Mouse (Mus musculus): ENCODE measurements around the gene Ssxb3. TPM values are rescaled to one million over a fixed set of nuclear protein-coding genes. Genes with fewer than 3 reads are reported as not detected.

Ssxb3 gene
- polyA plus RNA-seq (2012; rRNA removed) = not detected in 2 replicates

GRCm38 (mm10) chrX:8591716-8592115 is at the start of gene Ssxb3:
Gene Ssxb3, minus strand, starts transcription at chrX:8591816.

DNA sequence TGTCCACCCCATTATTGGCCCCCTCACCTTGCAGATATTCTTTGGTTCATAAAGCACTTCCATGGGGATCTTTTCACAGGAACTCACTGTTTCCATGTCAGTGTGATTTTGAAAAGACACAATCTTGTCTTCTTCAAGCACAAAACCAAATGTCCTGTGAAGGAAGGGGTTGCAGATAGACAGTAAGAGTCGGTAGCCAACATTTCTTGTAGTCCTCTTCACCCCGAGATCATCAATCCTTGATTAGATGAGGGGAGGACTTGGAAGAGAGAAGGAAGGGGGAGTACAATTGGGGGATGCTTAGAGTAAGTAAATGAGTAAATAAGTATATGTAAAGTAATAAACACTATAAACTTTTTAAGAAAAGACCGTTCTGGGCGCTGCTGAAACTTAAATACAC is 43.5 kb downstream of the Ssxb3 start, which contains the start of gene Ssxb6:
TSS of gene Ssxb6 (minus strand) at position 101 of the 400 bp plus-strand sequence.

Other genes starting within 250 kb of the Ssxb3 start
- not detected in 2 replicates for gene Ssxb9, start 224.8 kb downstream of the Ssxb3 start, polyA plus RNA-seq (2012; rRNA removed)
- not detected in 2 replicates for gene Ssxb1, start 178.5 kb downstream of the Ssxb3 start, polyA plus RNA-seq (2012; rRNA removed)
- gene Ssxb2, start 130.1 kb downstream of the Ssxb3 start, polyA plus RNA-seq (2012; rRNA removed) = not detected in 2 replicates
- not detected in 2 replicates for gene Gm14459, start 66.9 kb downstream of the Ssxb3 start, polyA plus RNA-seq (2012; rRNA removed)
- not detected in 2 replicates for gene Ssxb6, start 43.6 kb downstream of the Ssxb3 start, polyA plus RNA-seq (2012; rRNA removed)
- not detected in 2 replicates for gene Ssxb8, start 99.0 kb upstream of the Ssxb3 start, polyA plus RNA-seq (2012; rRNA removed)
- not detected in 2 replicates for gene Ssx9, start 156.6 kb upstream of the Ssxb3 start, polyA plus RNA-seq (2012; rRNA removed)
- gene Ssxb5, start 211.9 kb upstream of the Ssxb3 start, polyA plus RNA-seq (2012; rRNA removed) = not detected in 2 replicates